Mouse (Mus musculus) gastrocnemius, postnatal 4 days (tissue): ENCODE measurements around the gene Ppp1r21. TPM values are rescaled to one million over a fixed set of nuclear protein-coding genes. Genes with fewer than 3 reads are reported as not detected.

Experiments used
- DNase-seq, 2 experiments: peaks; one replicate each; pipeline ENCODE4 v3.0.0; 2021 to 2022; ENCODE audit warnings: low spot score in 2 of 2, mixed read lengths in 2 of 2
- total RNA-seq, 2 experiments: library from RNA; stranded (reverse); gene quantifications; 2 replicates each; pipeline ENCODE4 v1.2.3; 2021

Gene Ppp1r21
- total RNA-seq, 2 experiments from 2014 or later: 18.5 to 18.6 TPM

GRCm38 (mm10) chr17:88569807-88570540 is 40.1 kb downstream of the Ppp1r21 start:
- no peak for DNase-seq

GRCm38 (mm10) chr17:88570784-88571183 is 40.9 kb downstream of the Ppp1r21 start:
- no peak for DNase-seq

DNA sequence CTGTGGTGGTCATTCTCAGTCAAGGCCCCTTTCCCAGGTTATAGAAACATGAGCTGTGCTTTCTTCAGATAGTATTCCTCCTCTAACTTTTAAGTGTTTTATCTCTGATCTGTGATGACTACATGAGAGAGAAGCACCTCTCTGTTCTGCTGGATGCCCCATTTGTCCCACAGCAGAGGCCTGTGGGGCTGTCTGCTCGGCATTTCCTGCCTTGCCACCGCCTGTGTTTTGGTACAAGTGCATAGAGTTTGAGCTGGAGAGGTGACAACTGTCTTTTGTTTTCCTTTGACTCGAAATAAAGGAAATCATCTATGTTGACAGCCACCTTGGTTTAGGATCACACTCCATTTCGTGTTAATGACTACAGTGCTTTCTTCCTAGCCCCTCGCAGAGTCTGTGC is 44.9 kb downstream of the Ppp1r21 start:
- DNase-seq: no peak

DNA sequence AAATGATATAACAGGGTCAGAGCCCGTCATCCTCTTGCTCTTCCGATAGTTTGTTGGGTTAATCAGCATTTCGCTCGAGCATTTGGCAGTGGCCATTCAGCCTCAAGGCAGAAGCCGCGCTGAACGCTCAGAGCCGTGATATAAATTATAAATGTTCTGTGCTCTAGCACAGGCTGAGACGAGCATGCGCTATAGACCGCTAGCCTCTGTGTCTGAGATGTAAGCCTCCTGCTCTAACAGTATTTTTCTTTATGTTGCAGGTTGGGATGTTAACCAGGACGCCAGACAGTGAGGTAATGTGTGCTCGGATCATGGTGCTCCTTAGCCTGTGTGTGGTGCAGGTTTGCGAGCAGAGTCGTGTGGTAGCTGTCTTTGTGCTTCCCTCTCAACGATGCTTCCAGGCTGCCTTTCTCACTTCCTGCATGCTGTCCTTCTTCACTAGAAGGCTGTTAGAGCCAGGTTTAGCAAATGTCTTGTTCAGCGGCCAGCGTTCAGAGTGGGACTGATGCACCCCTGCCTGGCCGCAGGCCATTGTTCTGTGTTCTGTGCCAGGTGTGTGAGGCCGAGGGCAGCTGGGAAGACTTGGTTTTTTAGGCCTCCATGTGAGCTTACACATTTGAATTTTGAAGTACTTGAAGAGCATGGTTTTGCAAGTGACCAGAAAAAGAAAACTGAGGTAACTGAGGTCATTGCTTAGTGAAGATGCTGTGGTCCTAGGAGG is 48.8 kb downstream of the Ppp1r21 start:
- DNase-seq: no peak

DNA sequence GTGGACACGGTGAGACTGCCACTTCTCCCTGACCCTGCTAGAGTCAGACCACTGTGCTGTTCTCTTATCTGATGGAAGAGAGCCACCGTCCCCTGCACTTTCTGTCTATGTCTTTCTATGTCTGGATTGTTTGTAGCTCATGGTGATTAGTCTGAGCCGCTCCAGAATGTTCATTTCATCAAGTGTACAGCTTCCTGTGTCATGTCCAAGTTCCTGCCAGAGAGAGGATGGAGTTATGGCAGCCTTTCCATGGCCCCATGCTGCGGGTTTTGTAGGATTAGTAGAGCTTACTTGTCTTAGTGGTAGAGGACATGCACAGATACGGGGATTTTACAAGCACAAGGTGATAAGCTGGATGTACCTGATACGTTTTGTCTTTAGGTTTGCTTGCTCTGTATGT is 50.6 kb downstream of the Ppp1r21 start:
- no peak for DNase-seq

GRCm38 (mm10) chr17:88581511-88582021 is 51.6 kb downstream of the Ppp1r21 start:
- DNase-seq: no peak

DNA sequence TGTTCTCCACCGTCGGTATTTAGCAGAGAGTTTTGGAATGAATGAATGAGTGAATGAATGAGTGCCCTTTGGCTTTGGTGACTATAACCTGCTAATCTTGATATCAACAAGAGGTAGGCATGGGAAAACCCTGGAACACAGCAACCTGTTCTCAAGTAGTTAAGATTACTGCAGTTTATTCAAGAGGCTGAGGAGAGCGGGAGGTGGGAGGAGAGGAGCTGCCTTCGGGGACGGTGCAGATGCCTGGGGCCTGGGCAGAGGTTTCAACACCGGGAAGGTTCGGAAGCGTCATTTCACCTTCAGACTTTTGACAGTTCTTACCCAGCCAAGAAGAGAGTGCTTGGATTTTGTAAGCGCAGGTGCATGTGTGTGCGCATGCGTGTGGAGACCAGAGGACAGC is 53.1 kb downstream of the Ppp1r21 start:
- DNase-seq: no peak

DNA sequence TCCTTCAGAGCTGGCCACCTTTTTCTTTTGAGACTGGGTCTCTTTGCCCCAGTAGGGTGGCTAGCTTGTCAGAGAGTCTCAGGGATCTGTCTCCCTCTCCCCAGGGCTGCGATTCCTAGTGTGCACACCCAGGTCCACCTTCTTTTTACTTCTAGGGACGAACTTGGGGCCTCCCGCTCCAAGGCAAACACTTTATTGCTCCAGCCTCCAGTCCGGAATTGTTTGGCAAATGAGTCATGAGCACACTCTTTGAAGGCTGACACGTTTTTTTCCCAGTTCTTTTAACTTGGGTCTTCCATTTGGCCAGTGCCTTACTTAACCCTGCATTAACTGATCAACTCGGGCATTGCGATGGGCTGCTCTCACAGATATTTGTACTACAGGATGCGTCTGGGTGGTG is 53.5 kb downstream of the Ppp1r21 start:
- DNase-seq: no peak

DNA sequence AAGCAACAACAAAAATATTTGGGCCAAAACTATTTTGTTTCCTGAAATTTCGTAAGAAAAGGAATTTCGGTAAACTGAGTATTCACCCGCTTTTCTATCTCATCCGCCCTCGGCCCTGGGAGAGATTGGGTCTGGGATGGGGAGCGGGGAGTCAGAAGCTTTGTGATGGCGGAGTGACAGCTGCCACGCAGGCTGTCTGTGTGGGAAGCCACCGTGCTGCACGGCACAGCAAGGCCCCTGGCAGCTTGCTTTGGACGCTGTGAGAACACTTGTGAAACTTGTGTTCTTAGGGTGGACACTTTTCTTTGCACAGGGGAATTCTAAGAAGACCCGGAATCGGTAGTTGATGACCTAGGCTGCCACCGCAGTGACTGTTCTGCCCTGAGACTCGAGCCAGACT is 57.5 kb downstream of the Ppp1r21 start:
- DNase-seq: no peak

- no peak for DNase-seq
Observed at GRCm38 (mm10) chr17:88588228-88588627, 58.3 kb downstream of the Ppp1r21 start.

DNA sequence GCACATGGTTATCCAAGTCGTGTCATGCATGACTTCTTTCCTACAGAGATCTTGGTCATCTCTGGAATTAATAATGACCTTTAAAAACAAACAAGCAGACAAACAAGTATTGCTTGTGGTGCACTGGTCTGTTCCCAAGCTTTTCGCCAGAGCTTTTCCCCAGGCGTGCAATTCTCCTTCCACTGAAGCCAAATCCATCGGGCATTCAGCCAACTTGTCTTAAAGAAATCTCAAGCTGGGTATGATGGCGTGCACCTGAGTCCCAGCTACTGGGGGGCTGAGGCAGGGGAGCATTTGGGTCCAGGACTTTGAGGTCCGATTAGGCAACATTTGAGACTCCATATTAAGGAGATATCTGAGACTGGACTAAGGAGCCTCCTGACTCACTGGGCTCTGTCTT is 60.3 kb downstream of the Ppp1r21 start:
- no peak for DNase-seq

DNA sequence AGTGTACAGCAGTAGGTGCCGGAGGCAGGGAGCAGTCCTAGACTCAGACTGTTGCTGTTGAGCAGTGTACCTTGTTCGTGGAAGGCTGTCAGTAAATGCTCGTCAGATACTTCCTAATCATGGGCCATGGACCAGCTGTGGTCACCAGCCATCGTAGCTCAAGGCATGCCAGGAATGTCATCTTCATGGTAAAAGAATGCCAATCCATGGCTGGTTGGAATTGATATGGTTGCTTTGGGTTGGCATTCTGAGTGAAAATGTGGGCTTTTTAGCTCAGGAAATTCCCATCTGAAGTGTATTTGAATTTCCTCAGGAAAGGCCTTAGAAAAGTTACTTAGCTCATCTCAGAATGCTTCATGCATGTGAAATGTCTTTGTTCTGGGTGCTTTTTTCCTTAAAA is 65.2 kb downstream of the Ppp1r21 start:
- DNase-seq: no peak

- DNase-seq: no peak
Observed at GRCm38 (mm10) chr17:88596068-88596467, 66.2 kb downstream of the Ppp1r21 start.

DNA sequence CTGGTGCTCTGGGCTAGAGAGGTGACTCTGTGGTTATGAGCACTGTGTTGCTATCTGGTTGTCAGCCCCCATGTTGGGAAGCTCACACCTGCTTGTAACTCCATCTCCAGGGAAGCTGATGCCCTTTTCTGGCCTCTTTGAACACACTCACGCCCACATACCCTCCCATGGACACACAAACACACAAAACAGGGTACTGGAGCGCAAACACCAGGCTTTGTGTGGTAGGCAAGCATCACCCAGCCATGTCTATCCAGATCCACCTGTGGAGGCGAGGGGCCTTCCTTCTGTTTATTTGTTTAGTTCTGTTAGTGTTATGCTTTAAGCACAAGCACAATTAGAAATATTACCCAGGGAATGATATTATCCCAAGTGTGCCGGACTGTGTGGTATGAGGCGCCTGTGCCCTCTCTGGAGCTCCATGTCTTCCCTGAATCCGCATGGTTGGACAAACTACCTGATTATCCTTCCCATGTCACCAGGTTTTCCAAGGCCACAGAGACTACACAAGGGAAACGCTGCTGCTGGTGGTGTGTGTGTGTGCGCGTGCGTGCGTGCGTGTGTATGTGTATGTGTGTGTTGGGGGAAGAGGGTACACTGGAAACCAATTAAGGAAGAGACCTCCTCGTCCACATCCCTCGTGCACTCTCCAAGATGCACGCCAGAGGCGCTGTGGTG is 66.8 kb downstream of the Ppp1r21 start:
- DNase-seq: peak; percentile 66 to 79

DNA sequence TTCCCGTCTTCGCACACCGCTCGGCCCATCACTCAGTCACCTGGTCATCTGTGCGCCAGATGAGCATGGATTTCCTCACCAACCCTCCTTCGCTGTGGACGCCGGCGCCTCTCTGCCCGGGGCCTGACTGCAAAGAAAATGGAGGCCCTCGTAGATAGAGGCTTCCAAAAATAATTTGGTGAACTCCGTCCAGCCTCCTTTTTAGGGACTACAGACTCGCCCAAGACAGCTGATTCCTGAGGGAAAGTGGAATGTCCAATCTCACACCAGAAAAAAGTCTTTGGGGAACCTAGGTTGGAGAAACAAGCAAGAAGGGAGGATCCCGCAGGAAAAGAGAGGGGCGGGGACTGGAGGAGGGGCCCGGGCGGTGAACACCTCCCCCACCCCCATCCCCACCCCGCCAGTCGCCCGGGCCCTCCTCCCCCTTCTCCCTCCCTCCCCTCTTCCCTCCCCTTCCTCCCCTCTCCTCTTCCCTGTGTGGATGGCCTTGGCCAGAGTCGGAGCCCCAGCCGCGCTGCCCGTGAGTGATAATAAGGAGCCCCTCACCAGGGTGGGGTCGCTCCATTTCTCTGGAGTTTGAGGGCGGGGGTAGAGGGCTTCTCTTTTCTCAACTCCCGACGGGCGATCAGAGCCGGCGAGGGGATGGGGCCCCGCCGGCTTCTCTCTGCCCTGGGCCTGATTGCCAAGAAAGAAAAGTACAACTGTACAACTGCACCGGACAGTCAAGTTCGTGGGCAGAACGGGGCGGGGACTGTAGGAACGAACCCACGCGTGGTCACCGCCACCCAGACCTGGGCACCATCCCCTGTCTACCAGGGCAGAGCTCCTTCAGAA is 67.5 kb downstream of the Ppp1r21 start, which contains the start of gene Ston1:
Ston1 (plus strand) TSS at position 463 of the 834 bp plus-strand sequence.
- DNase-seq: peak; percentile 41 to 56

DNA sequence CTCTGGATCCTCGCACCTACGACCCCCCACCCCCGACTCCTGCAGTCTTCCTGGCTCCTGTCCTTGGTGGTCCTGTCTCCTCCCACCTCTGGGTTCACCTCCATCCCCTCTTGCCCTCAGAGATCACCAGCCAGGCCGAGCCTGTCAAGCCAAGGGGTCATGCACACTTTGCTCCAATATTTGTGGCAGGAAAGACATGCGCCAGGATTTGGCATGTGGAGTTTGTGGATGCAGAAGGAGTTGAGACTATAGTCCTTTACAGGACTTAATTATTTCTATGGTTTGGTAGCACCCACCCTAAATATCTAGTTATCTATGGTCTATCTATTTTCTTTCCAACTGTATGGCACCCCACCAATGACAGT is 68.1 kb downstream of the Ppp1r21 start:
- no peak for DNase-seq

DNA sequence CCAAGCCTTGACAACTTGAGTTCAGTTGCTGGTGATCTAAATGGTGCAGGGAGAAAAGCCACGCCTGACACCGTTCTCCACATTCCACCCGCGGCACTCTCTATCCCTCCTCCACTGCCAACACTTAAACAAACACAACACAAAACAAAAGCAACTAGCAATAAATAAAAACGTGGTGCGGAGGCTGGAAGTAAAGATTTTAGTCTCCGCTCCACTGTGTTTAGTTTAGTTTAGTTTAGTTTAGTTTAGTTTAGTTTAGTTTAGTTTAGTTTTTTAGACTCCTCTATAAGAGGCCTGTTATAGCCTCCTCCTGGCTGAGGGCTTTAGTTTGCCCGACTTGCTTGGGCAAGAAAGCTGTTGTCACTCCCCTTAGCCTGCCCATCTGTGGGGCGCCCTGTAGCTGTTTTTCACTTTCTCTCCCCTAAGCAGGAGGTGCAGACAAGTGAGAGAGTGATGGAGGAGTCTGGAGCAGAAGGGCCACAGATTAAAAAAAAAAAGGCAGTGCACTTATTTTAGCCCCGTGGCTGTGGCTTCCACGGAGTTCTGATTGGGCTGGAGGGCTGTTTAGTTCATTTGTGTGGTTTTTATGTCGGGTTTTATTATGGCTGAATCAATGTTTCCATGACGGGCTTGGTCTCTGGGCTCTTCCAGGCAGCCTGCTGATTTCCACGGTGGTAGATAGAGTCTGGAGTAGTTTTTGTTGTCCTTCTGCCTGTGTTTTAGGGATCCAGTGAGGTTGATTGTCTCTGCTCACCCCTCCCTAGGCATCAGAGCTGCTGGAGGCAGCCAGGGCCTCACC is 68.9 kb downstream of the Ppp1r21 start:
- no peak for DNase-seq

- no peak for DNase-seq
Observed at GRCm38 (mm10) chr17:88600492-88601026, 70.6 kb downstream of the Ppp1r21 start.

GRCm38 (mm10) chr17:88603943-88604342 is 74.0 kb downstream of the Ppp1r21 start:
- no peak for DNase-seq

DNA sequence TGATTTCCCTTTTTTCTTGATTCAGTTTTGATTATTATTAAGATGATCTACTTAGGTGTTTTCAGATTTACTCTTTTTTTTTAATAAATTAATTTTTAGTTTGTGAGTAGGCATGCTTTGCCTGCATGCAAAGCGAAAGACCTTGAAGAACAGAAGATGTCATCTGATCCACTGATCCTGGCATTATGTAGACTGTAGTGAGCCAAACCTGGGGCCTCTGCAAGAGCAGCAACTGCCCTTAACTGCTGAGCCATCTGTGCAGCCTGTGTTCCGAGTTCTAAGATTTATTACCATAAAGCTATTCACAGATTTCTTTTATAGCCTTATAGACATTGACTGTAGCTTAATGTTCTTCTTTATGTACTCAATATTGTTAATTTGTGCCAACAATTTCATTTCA is 76.1 kb downstream of the Ppp1r21 start:
- no peak for DNase-seq
